Mouse (Mus musculus): ENCODE measurements at regions not wholly inside any gene's neighbourhood (a gene's known extent, or its start where the extent isn't known, plus 50 kb on each side); places are given as distances from the start of the nearest gene placed in this dataset.

DNA sequence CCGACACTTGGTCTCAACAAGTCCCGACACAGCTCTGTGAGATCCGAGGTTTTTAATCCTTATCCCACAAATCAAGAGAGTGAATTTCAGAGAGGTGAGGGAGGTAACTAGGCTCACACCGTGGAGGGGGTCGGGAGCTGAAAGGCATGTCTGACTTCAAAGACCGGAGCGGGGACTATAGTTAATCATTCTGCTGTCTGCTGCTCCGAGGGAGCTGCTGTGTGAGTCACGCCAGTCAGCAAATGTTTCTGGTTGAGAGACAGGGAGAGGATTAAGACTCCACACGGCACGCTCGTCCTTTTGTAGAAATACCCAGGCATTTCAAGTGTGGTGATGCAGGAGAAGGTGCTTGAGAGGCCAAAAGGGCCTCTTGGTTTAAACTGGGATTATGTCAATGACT is 214.1 kb upstream of the Kcnab2 start:
- Histone ChIP-seq H3K36me3 (replicated peaks; ENCODE audit: control insufficient read depth, insufficient read depth) (no peaks in the 10 kb centered on the region), H3K9me3 (ENCODE audit: control insufficient read depth, low read length) (no peaks in the 10 kb centered on the region), H3K4me2 (replicated peaks) (no peak overlapping the region), H3K27ac (no peak overlapping the region), H3K27me3 (ENCODE audit: control insufficient read depth, insufficient read depth, low read length) (no peaks in the 10 kb centered on the region), H3K4me3 (replicated peaks; ENCODE audit: low read length) (no peak overlapping the region), H3K9ac (no peak overlapping the region), H3K4me1 (replicated peaks; ENCODE audit: control insufficient read depth, insufficient read depth, low read length) (peaks cover 5% of the 10 kb centered on the region)
- ATAC-seq (ENCODE audit: low FRiP score) (no peak), DNase-seq (ENCODE audit: low spot score) (no peak)
- WGBS = 44% methylated on average over 12 of the region's 12 CpGs

DNA sequence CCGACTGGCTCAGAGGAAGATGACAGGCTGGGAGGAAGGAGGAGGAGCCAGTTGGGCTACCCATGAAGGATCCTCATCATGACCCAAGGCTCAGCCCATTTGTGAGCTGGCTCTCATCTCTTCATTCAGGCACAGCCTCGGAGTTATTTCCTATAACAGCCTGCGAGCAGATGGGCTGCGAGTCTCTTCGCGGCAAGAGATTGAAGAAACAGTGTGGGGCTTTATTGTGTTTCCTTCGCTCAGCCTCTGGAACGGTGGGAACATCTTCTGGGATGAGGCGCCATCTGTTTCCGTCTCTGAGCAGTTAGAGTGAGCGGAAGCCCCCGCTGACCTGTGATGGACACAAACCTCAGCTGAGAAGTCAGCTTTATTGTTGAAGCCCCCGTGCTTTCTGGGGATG is 213.6 kb upstream of the Kcnab2 start:
- peaks cover 2% of the 10 kb centered on the region; the same call in 1 of the 2 replicates for H3K4me1 ChIP-seq (replicated peaks; ENCODE audit: control insufficient read depth, insufficient read depth, low read length)
- no peak overlapping the region for H3K9ac ChIP-seq
- H3K9me3 ChIP-seq (ENCODE audit: control insufficient read depth, low read length) = no peaks in the 10 kb centered on the region
- DNase-seq (ENCODE audit: low spot score) (peak; percentile 49), ATAC-seq (ENCODE audit: low FRiP score) (0 out of 2 replicates have a peak, but pooled peaks have one; percentile 41)
- no peak overlapping the region for H3K27ac ChIP-seq
- 54% methylated on average over 12 of the region's 13 CpGs for WGBS
- no peak overlapping the region for H3K4me2 ChIP-seq (replicated peaks)
- H3K27me3 ChIP-seq (ENCODE audit: control insufficient read depth, insufficient read depth, low read length) = no peaks in the 10 kb centered on the region
- H3K36me3 ChIP-seq (replicated peaks; ENCODE audit: control insufficient read depth, insufficient read depth) = no peaks in the 10 kb centered on the region
- no peak overlapping the region for H3K4me3 ChIP-seq (replicated peaks; ENCODE audit: low read length)

DNA sequence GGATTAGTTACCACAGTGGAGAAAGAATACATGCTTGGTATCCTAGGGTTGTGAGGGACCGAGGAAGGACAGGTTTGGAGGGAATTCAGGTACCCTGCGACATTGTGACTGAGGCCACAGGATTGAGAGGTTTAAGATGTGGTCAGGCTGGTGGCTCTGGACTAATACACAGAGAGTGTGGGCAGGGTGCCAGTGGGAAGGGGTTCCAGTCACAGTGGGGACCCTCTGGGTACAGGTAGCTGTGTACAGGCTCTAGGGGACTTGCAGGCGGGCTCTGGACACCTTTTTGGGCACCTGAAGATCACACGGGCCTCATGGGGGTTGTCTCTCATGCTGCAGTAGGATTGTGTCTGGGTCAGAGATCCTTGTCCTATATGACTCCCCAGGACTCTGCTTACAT is 213.1 kb upstream of the Kcnab2 start:
- no peak for ATAC-seq (ENCODE audit: low FRiP score)
- WGBS = 89% methylated on average over 4 of the region's 4 CpGs
- DNase-seq (ENCODE audit: low spot score) = no peak
- Histone ChIP-seq H3K4me2 (replicated peaks) (no peak overlapping the region), H3K4me3 (replicated peaks; ENCODE audit: low read length) (no peak overlapping the region), H3K4me1 (replicated peaks; ENCODE audit: control insufficient read depth, insufficient read depth, low read length) (peaks cover 2% of the 10 kb centered on the region; the same call in 1 of the 2 replicates), H3K9ac (no peak overlapping the region), H3K27me3 (ENCODE audit: control insufficient read depth, insufficient read depth, low read length) (no peaks in the 10 kb centered on the region), H3K9me3 (ENCODE audit: control insufficient read depth, low read length) (no peaks in the 10 kb centered on the region), H3K27ac (no peak overlapping the region), H3K36me3 (replicated peaks; ENCODE audit: control insufficient read depth, insufficient read depth) (no peaks in the 10 kb centered on the region)

DNA sequence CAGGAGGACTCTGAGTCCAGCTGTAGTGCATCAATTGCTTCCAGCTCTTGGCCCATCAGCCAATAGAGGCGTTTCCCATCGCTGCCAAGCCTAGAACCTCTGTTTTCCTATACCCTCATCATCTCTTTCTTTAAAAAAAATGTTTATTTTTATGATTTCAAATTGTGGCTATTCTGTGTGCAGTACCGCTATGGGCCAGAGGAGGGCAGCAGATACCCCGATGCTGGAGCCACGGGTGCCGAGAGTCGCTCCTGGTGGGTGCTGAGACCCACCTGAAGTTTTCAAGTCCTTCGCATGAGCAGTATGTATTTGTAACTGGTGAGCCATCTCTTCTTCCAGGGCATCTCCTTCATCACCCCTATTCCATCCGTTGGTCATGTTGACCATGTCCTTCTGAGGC is 212.2 kb upstream of the Kcnab2 start:
- Histone ChIP-seq H3K36me3 (replicated peaks; ENCODE audit: control insufficient read depth, insufficient read depth) (no peaks in the 10 kb centered on the region), H3K9me3 (ENCODE audit: control insufficient read depth, low read length) (no peaks in the 10 kb centered on the region), H3K4me1 (replicated peaks; ENCODE audit: control insufficient read depth, insufficient read depth, low read length) (peaks cover 2% of the 10 kb centered on the region; the same call in 1 of the 2 replicates), H3K27ac (no peak overlapping the region), H3K4me2 (replicated peaks) (no peak overlapping the region), H3K4me3 (replicated peaks; ENCODE audit: low read length) (no peak overlapping the region), H3K27me3 (ENCODE audit: control insufficient read depth, insufficient read depth, low read length) (no peaks in the 10 kb centered on the region), H3K9ac (no peak overlapping the region)
- ATAC-seq (ENCODE audit: low FRiP score) (no peak), DNase-seq (ENCODE audit: low spot score) (no peak)
- whole genome bisulfite sequencing = 85% methylated on average over 9 of the region's 9 CpGs

DNA sequence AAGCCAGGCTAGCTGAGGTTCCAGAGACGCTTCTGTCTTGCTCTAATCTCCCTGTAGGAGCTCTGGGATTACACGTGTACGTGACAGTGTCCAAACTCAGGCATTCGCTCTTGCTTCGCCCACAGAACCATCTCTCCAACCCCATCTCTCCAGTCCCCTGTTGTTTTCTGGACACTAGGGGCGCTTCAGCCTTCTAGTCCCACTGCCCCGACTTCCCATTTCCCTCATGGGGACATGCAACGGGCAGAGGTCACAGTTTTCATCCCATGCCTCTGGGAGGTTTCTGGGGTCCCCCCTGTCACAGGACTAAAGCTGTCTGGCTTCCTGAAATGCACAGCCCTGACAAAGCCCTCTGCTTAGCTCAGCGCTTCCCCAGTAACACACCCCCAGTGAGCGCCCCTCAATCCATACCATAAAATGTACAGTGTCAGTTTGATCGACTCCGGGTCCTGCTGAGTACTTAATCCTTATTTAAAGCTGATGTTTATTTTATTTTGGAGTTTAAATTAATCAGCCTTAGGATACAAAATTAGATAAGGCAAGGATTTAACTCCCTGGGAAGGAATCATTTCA is 208.9 kb upstream of the Kcnab2 start:
- H3K27me3 ChIP-seq (ENCODE audit: control insufficient read depth, insufficient read depth, low read length) = no peaks in the 10 kb centered on the region
- 0 out of 2 replicates have a peak, but pooled peaks cover 2% of the 10 kb centered on the region for H3K4me1 ChIP-seq (replicated peaks; ENCODE audit: control insufficient read depth, insufficient read depth, low read length)
- DNase-seq (ENCODE audit: low spot score) (no peak), ATAC-seq (ENCODE audit: low FRiP score) (no peak)
- H3K36me3 ChIP-seq (replicated peaks; ENCODE audit: control insufficient read depth, insufficient read depth) = no peaks in the 10 kb centered on the region
- no peak overlapping the region for H3K4me3 ChIP-seq (replicated peaks; ENCODE audit: low read length)
- peaks cover 16% of the 10 kb centered on the region for H3K9me3 ChIP-seq (ENCODE audit: control insufficient read depth, low read length)
- no peak overlapping the region for H3K4me2 ChIP-seq (replicated peaks)
- WGBS = 60% methylated on average over 12 of the region's 12 CpGs
- no peak overlapping the region for H3K9ac ChIP-seq
- H3K27ac ChIP-seq = no peak overlapping the region

DNA sequence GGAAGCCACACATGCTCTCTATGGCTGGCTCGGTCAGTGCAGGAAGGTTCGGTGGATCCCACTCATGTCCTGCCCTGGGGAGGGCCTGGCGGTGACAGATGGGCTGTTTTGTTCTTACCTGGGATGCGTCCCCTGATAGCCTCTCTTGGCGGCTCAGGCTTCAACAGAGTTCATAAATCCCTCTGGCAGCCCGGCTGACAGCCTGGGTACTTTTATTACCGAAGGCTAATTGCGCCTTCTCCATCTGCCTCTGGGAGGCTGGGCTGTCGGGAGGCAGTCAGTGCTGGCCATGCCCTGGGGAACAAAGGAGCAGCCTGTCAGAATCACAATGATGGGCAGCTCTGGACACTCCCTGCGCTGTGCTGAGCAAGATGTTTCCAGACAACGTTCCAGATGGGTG is 196.5 kb upstream of the Kcnab2 start:
- no peak overlapping the region for H3K9ac ChIP-seq
- peak overlapping the region; percentile 40 for H3K27ac ChIP-seq
- WGBS = 11% methylated on average over 11 of the region's 11 CpGs
- ATAC-seq (ENCODE audit: low FRiP score) (0 out of 2 replicates have a peak, but pooled peaks have one; percentile 59), DNase-seq (ENCODE audit: low spot score) (peak; percentile 45)
- H3K36me3 ChIP-seq (replicated peaks; ENCODE audit: control insufficient read depth, insufficient read depth) = no peaks in the 10 kb centered on the region
- peaks cover under 1% of the 10 kb centered on the region; the same call in 1 of the 2 replicates for H3K4me1 ChIP-seq (replicated peaks; ENCODE audit: control insufficient read depth, insufficient read depth, low read length)
- H3K4me3 ChIP-seq (replicated peaks; ENCODE audit: low read length) = no peak overlapping the region
- no peaks in the 10 kb centered on the region for H3K9me3 ChIP-seq (ENCODE audit: control insufficient read depth, low read length)
- H3K27me3 ChIP-seq (ENCODE audit: control insufficient read depth, insufficient read depth, low read length) = no peaks in the 10 kb centered on the region
- no peak overlapping the region for H3K4me2 ChIP-seq (replicated peaks)

DNA sequence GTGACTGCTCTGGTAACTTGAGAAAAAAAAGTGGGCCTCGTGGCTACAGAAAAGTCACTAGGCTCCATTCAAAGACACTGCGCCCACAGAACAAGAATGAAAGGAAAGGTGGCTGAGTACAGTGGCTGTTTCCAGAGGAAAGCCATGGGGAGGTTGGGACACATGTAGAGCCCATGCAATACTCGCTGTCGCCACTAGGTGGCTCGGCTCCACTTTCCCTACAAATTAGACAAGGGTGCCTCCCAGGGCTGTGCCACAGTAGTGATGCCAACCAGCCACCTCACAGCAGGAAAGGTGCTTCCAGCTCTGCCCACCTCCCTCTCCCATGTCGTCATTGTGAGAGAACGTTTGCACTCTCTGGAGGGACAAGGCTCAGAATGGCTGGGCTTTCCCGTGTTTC is 185.8 kb upstream of the Kcnab2 start:
- WGBS = 36% methylated on average over 8 of the region's 8 CpGs
- Histone ChIP-seq H3K4me3 (replicated peaks; ENCODE audit: low read length) (no peak overlapping the region), H3K36me3 (replicated peaks; ENCODE audit: control insufficient read depth, insufficient read depth) (no peaks in the 10 kb centered on the region), H3K9ac (no peak overlapping the region), H3K9me3 (ENCODE audit: control insufficient read depth, low read length) (0 out of 2 replicates have a peak, but pooled peaks cover 3% of the 10 kb centered on the region), H3K27ac (no peak overlapping the region), H3K4me1 (replicated peaks; ENCODE audit: control insufficient read depth, insufficient read depth, low read length) (no peaks in the 10 kb centered on the region), H3K27me3 (ENCODE audit: control insufficient read depth, insufficient read depth, low read length) (no peaks in the 10 kb centered on the region), H3K4me2 (replicated peaks) (no peak overlapping the region)
- no peak for DNase-seq (ENCODE audit: low spot score)
- ATAC-seq (ENCODE audit: low FRiP score) = no peak

DNA sequence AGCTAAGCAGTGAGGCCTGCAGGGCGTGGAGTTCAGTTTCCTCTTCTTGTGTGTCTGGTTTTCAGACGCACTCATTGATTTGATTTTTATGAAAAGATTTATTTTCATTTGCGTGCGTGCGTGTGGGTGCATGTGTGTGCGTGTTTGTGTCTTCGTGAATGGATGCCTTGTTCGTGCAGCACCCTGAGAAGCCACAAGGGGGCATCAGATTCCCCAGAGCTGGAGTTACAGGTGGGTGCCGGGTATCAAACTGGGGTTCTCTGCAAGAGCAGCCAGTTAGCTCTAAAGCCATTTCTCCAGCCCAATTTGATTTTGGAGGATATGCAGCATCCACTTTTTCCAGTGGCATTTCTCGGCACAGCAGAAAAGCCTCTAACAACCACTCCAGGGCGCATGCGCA is 185.4 kb upstream of the Kcnab2 start:
- 95% methylated on average over 12 of the region's 12 CpGs for WGBS
- Histone ChIP-seq H3K36me3 (replicated peaks; ENCODE audit: control insufficient read depth, insufficient read depth) (no peaks in the 10 kb centered on the region), H3K27ac (no peak overlapping the region), H3K9me3 (ENCODE audit: control insufficient read depth, low read length) (0 out of 2 replicates have a peak, but pooled peaks cover 3% of the 10 kb centered on the region), H3K4me3 (replicated peaks; ENCODE audit: low read length) (no peak overlapping the region), H3K4me2 (replicated peaks) (no peak overlapping the region), H3K27me3 (ENCODE audit: control insufficient read depth, insufficient read depth, low read length) (no peaks in the 10 kb centered on the region), H3K9ac (no peak overlapping the region), H3K4me1 (replicated peaks; ENCODE audit: control insufficient read depth, insufficient read depth, low read length) (no peaks in the 10 kb centered on the region)
- ATAC-seq (ENCODE audit: low FRiP score) = no peak
- DNase-seq (ENCODE audit: low spot score) = no peak

DNA sequence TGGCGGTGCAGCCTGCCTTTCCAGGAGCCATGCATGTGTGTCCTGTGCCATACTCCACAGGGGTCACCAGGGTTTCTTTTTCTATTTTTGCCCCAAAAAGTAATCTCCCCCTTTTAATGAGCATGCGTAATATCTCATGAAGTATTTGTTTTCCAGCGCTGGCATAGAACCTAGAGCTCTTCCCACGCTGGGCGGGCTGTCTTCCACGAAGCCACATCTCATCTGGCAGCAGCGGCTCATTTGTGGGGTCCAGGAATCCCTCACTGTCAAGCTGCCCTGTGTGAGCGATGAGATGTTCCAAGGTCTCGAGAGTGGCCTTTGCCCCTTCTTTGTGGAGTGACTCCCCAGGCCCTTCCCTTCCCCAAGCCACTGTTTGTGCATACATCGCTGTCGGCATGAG is 184.8 kb upstream of the Kcnab2 start:
- Histone ChIP-seq H3K9me3 (ENCODE audit: control insufficient read depth, low read length) (0 out of 2 replicates have a peak, but pooled peaks cover 3% of the 10 kb centered on the region), H3K4me1 (replicated peaks; ENCODE audit: control insufficient read depth, insufficient read depth, low read length) (no peaks in the 10 kb centered on the region), H3K4me2 (replicated peaks) (no peak overlapping the region), H3K36me3 (replicated peaks; ENCODE audit: control insufficient read depth, insufficient read depth) (no peaks in the 10 kb centered on the region), H3K27me3 (ENCODE audit: control insufficient read depth, insufficient read depth, low read length) (no peaks in the 10 kb centered on the region), H3K27ac (no peak overlapping the region), H3K4me3 (replicated peaks; ENCODE audit: low read length) (no peak overlapping the region), H3K9ac (no peak overlapping the region)
- no peak for ATAC-seq (ENCODE audit: low FRiP score)
- 72% methylated on average over 11 of the region's 11 CpGs for WGBS
- DNase-seq (ENCODE audit: low spot score) = no peak

DNA sequence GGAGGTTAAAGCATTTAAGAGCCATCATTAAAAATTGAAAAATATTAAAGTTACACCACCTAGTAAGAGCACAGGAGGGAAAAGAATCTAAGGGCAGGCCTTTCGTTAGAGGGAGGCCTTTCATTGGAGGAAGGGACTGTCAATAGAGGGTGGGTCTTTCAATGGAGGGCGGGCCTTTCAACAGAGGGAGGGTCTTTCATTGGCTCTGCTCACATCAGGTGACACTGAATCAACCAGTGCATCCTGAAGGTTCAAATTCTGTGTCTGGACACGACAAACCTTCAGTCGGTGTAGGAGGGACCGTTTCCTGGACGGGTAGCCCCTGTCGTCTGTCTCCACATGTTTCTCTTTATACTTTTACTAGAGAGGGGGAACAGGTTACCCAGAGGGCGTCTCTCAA is 172.5 kb upstream of the Kcnab2 start:
- H3K9ac ChIP-seq = no peak overlapping the region
- no peak overlapping the region for H3K27ac ChIP-seq
- 78% methylated on average over 8 of the region's 8 CpGs for WGBS
- no peak overlapping the region for H3K4me2 ChIP-seq (replicated peaks)
- H3K27me3 ChIP-seq (ENCODE audit: control insufficient read depth, insufficient read depth, low read length) = no peaks in the 10 kb centered on the region
- H3K9me3 ChIP-seq (ENCODE audit: control insufficient read depth, low read length) = no peaks in the 10 kb centered on the region
- no peaks in the 10 kb centered on the region for H3K36me3 ChIP-seq (replicated peaks; ENCODE audit: control insufficient read depth, insufficient read depth)
- peaks cover 13% of the 10 kb centered on the region; the same call in 1 of the 2 replicates for H3K4me1 ChIP-seq (replicated peaks; ENCODE audit: control insufficient read depth, insufficient read depth, low read length)
- H3K4me3 ChIP-seq (replicated peaks; ENCODE audit: low read length) = no peak overlapping the region
- ATAC-seq (ENCODE audit: low FRiP score) = no peak
- no peak for DNase-seq (ENCODE audit: low spot score)

Measured in hindbrain, embryonic 14.5 days (tissue).